ENCODE assay signal across 14 mouse cellular contexts in the genomic region with DNA sequence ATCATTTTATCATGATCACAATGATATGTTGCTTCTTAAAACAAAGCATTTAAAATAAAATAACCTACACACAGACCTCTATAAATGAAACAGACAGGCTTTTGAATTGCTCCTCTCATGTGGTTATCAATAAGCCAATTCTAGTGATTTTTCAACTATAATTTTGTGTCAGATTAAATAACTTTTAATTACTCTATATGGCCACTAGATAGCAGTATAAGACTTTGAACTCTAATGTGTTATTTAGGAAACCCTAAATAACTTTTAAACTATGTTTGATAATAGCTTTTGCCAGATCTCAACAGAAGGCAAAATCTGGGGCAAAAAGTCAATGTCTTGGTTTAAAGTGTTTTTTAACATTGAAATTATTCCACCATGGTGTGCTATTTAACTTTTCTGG.
DNase-seq lines count a peak whose midpoint lies in the region; ATAC-seq and TF ChIP-seq lines count a peak whose summit lies in the region.
"Had no signal": no experiment of that assay in that cellular context is flagged by ENCODE, and none has a peak within 500 bp of the region (broad histone marks: within the 10 kb centered on the region; RNA-seq: fewer than 3 reads in every experiment).

No protein-coding gene starts in this region.

- DNase-seq in embryonic facial prominence, embryonic 11.5 days (ENCODE audit: low spot score): peak; percentile 25
- DNase-seq in embryonic facial prominence, embryonic 10.5 days (ENCODE audit: low spot score): no peak
- no peak for DNase-seq in left cerebral cortex, adult 2 months (ENCODE audit: extremely low spot score in 1 of 2, low spot score in 2 of 2)
- DNase-seq in left cerebral cortex, postnatal 4 days: no peak
- peak; percentile 7 for DNase-seq in embryo, embryonic 10.5 days (ENCODE audit: low spot score)
- no peak for DNase-seq in thymus, postnatal 4 days
- DNase-seq: adrenal gland, postnatal 25 days; kidney, postnatal 14 days; layer of hippocampus, postnatal 36 days; right cerebral cortex, postnatal 14 days had no signal

- no peaks in the 10 kb centered on the region for H3K27me3 ChIP-seq in embryonic facial prominence, embryonic 11.5 days (ENCODE audit: control insufficient read depth, insufficient read depth, low read length)
- no peaks in the 10 kb centered on the region for H3K27me3 ChIP-seq in embryonic facial prominence, embryonic 10.5 days (replicated peaks; ENCODE audit: low read depth, poor library complexity, severe bottlenecking)
- H3K27me3 ChIP-seq in E14TG2a.4 (ENCODE audit: insufficient read depth, low read length): no peaks in the 10 kb centered on the region
- H3K27me3 ChIP-seq: limb, embryonic 15.5 days; midbrain, embryonic 15.5 days had no signal

- intact Hi-C loops in left cerebral cortex, adult 2 months (cut with DNase I): loop anchor here (2.0 kb wide), 1 partner anchor 929 kb away; no protein-coding TSS in a partner anchor
- intact Hi-C loops in left cerebral cortex, postnatal 4 days (cut with DNase I): loop anchor here (5.0 kb wide), 1 partner anchor 930 kb away; no protein-coding TSS in a partner anchor

- H3K9me3 ChIP-seq in embryonic facial prominence, embryonic 11.5 days (replicated peaks; ENCODE audit: control insufficient read depth, low read length): no peaks in the 10 kb centered on the region
- H3K9me3 ChIP-seq in embryonic facial prominence, embryonic 10.5 days: no peaks in the 10 kb centered on the region
- no peaks in the 10 kb centered on the region for H3K9me3 ChIP-seq in E14TG2a.4 (ENCODE audit: low read length)
- H3K9me3 ChIP-seq: limb, embryonic 15.5 days; midbrain, embryonic 15.5 days had no signal

- no peak for ATAC-seq in embryonic facial prominence, embryonic 11.5 days (replicated peaks; ENCODE audit: insufficient number of reproducible peaks, low FRiP score, low TSS enrichment, low read depth)
- ATAC-seq in erythroblast, adult 5-6 weeks (replicated peaks; ENCODE audit: low FRiP score, poor library complexity, severe bottlenecking): no peak
- ATAC-seq: midbrain, embryonic 15.5 days had no signal

- peak; percentile 64 for TF ChIP-seq CTCF in left cerebral cortex, adult 2 months (IDR thresholded peaks at IDR 0.05)
- TF ChIP-seq CTCF in E14TG2a.4 (conservative IDR thresholded peaks at IDR 0.05; ENCODE audit: low read length): peak; percentile 45

- H3K4me3 ChIP-seq in embryonic facial prominence, embryonic 11.5 days (ENCODE audit: low read depth, low read length): no peak overlapping the region
- H3K4me3 ChIP-seq in embryonic facial prominence, embryonic 10.5 days: no peak overlapping the region
- no peak overlapping the region for H3K4me3 ChIP-seq in left cerebral cortex, adult 2 months
- H3K4me3 ChIP-seq in E14TG2a.4 (replicated peaks; ENCODE audit: low read length): no peak overlapping the region
- H3K4me3 ChIP-seq: limb, embryonic 15.5 days; midbrain, embryonic 15.5 days had no signal

- no peaks in the 10 kb centered on the region for H3K4me1 ChIP-seq in embryonic facial prominence, embryonic 11.5 days (ENCODE audit: control insufficient read depth, insufficient read depth, low read length)
- no peaks in the 10 kb centered on the region for H3K4me1 ChIP-seq in embryonic facial prominence, embryonic 10.5 days
- peaks cover under 1% of the 10 kb centered on the region for H3K4me1 ChIP-seq in E14TG2a.4 (replicated peaks; ENCODE audit: low read depth, low read length)
- H3K4me1 ChIP-seq: limb, embryonic 15.5 days; midbrain, embryonic 15.5 days had no signal

- no peak overlapping the region for H3K27ac ChIP-seq in embryonic facial prominence, embryonic 11.5 days (replicated peaks; ENCODE audit: low read depth, low read length)
- no peak overlapping the region for H3K27ac ChIP-seq in embryonic facial prominence, embryonic 10.5 days (replicated peaks)
- H3K27ac ChIP-seq in left cerebral cortex, adult 2 months: no peak overlapping the region
- H3K27ac ChIP-seq: limb, embryonic 15.5 days; midbrain, embryonic 15.5 days had no signal

- H3K9ac ChIP-seq in embryonic facial prominence, embryonic 11.5 days (replicated peaks; ENCODE audit: low read length): no peak overlapping the region
- H3K9ac ChIP-seq: limb, embryonic 15.5 days; midbrain, embryonic 15.5 days had no signal

- no peak overlapping the region for H3K4me2 ChIP-seq in embryonic facial prominence, embryonic 11.5 days (ENCODE audit: low read depth, low read length)
- H3K4me2 ChIP-seq: limb, embryonic 15.5 days; midbrain, embryonic 15.5 days had no signal

- no peaks in the 10 kb centered on the region for H3K36me3 ChIP-seq in embryonic facial prominence, embryonic 11.5 days (replicated peaks; ENCODE audit: control insufficient read depth, insufficient read depth, low read depth, low read length)
- H3K36me3 ChIP-seq in embryonic facial prominence, embryonic 10.5 days (replicated peaks): no peaks in the 10 kb centered on the region
- no peaks in the 10 kb centered on the region for H3K36me3 ChIP-seq in E14TG2a.4 (ENCODE audit: insufficient read depth, low read length)
- H3K36me3 ChIP-seq: limb, embryonic 15.5 days; midbrain, embryonic 15.5 days had no signal

Comparison
In these comparisons a context has a peak if more than half of its experiments do, and no peak if none do; other contexts are left out.
1. DNase-seq: peak in embryonic facial prominence, embryonic 11.5 days (single experiment) and embryo, embryonic 10.5 days (single experiment); none in embryonic facial prominence, embryonic 10.5 days (single experiment), left cerebral cortex, adult 2 months (0 of 2), left cerebral cortex, postnatal 4 days (single experiment) and thymus, postnatal 4 days (single experiment).